Mouse (Mus musculus) central nervous system, embryonic 14 days (tissue): Measurements from ENCODE around the gene Zmynd15. TPM values are rescaled to one million over a fixed set of nuclear protein-coding genes. Genes with fewer than 3 reads are reported as not detected.

Experiments
- polyA plus RNA-seq: library from polyadenylated mRNA; depleted of rRNA; stranded (reverse); fragments of >200 nt; gene quantifications from 2 replicates; pipeline ENCODE4 v1.2.3, GENCODE M21; 2012; rRNA removed

Zmynd15 gene
- 1.5 TPM in 2 replicates for polyA plus RNA-seq

GRCm38 (mm10) chr11:70458688-70459600, at the start of gene Zmynd15:
Gene Zmynd15, plus strand, starts transcription at chr11:70459433.

GRCm38 (mm10) chr11:70409594-70410296, 49.5 kb upstream of the Zmynd15 start, which contains the start of gene Pelp1:
Gene Pelp1, minus strand, starts transcription at chr11:70410031.

GRCm38 (mm10) chr11:70432048-70432894, 27.0 kb upstream of the Zmynd15 start, which contains the start of gene Arrb2:
Gene Arrb2, plus strand, starts transcription at chr11:70432635.

GRCm38 (mm10) chr11:70451797-70452498, 7.3 kb upstream of the Zmynd15 start, which contains the start of gene Med11:
Gene Med11, plus strand, starts transcription at chr11:70451919.

GRCm38 (mm10) chr11:70459601-70460101, 418 bp downstream of the Zmynd15 start, which contains the start of gene Cxcl16:
Gene Cxcl16, minus strand, starts transcription at chr11:70459984.

GRCm38 (mm10) chr11:70504970-70505369, 45.7 kb downstream of the Zmynd15 start, which contains the start of gene Tm4sf5:
Gene Tm4sf5, plus strand, starts transcription at chr11:70505244.

GRCm38 (mm10) chr11:70514288-70514687, 55.1 kb downstream of the Zmynd15 start, which contains the start of gene Vmo1:
Gene Vmo1, minus strand, starts transcription at chr11:70514616.

Other genes starting within 250 kb of the Zmynd15 start
- gene Slc16a11, start 246.7 kb upstream of the Zmynd15 start, polyA plus RNA-seq = 2.5 and 4.8 TPM in 2 replicates
- gene Slc16a13, start 238.4 kb upstream of the Zmynd15 start, polyA plus RNA-seq = 12.4 and 12.5 TPM in 2 replicates
- gene Bcl6b, start 229.6 kb upstream of the Zmynd15 start, polyA plus RNA-seq = 5.7 and 6.6 TPM in 2 replicates
- 174 and 197 TPM in 2 replicates for gene 0610010K14Rik, start 221.5 kb upstream of the Zmynd15 start, polyA plus RNA-seq
- gene Gm21988, start 219.6 kb upstream of the Zmynd15 start, polyA plus RNA-seq = 15.3 and 17.5 TPM in 2 replicates
- 69.4 and 72.3 TPM in 2 replicates for gene Rnasek, start 219.6 kb upstream of the Zmynd15 start, polyA plus RNA-seq
- 0.93 and 1.4 TPM in 2 replicates for gene Alox12, start 204.1 kb upstream of the Zmynd15 start, polyA plus RNA-seq
- 0.13 TPM in 1 of 2 replicates, not detected in the other for gene Alox12e, start 136.8 kb upstream of the Zmynd15 start, polyA plus RNA-seq
- gene Alox15, start 107.4 kb upstream of the Zmynd15 start, polyA plus RNA-seq = 0.07 and 0.18 TPM in 2 replicates
- gene Pelp1, start 49.4 kb upstream of the Zmynd15 start, polyA plus RNA-seq = 32.2 and 32.3 TPM in 2 replicates
- gene Arrb2, start 26.8 kb upstream of the Zmynd15 start, polyA plus RNA-seq = 81.0 and 83.3 TPM in 2 replicates
- 40.6 and 42.1 TPM in 2 replicates for gene Med11, start 7.5 kb upstream of the Zmynd15 start, polyA plus RNA-seq
- gene Cxcl16, start 551 bp downstream of the Zmynd15 start, polyA plus RNA-seq = 3.5 and 5.7 TPM in 2 replicates
- 1.5 and 1.7 TPM in 2 replicates for gene Tm4sf5, start 45.8 kb downstream of the Zmynd15 start, polyA plus RNA-seq
- 0.15 and 0.31 TPM in 2 replicates for gene Vmo1, start 55.2 kb downstream of the Zmynd15 start, polyA plus RNA-seq
- gene Gltpd2, start 59.8 kb downstream of the Zmynd15 start, polyA plus RNA-seq = 0.09 TPM in 1 of 2 replicates, not detected in the other
- gene Psmb6, start 65.9 kb downstream of the Zmynd15 start, polyA plus RNA-seq = 513 and 515 TPM in 2 replicates
- not detected in 2 replicates for gene Gm40193, start 73.5 kb downstream of the Zmynd15 start, polyA plus RNA-seq
- gene Pld2, start 80.6 kb downstream of the Zmynd15 start, polyA plus RNA-seq = 16.6 and 22.4 TPM in 2 replicates
- gene Mink1, start 103.4 kb downstream of the Zmynd15 start, polyA plus RNA-seq = 89.5 and 96.5 TPM in 2 replicates
- not detected in 2 replicates for gene 4930544D05Rik, start 156.4 kb downstream of the Zmynd15 start, polyA plus RNA-seq
- gene Chrne, start 159.8 kb downstream of the Zmynd15 start, polyA plus RNA-seq = 0.14 and 0.19 TPM in 2 replicates
- 0.18 and 0.19 TPM in 2 replicates for gene Gp1ba, start 179.7 kb downstream of the Zmynd15 start, polyA plus RNA-seq
- gene Rnf167, start 187.8 kb downstream of the Zmynd15 start, polyA plus RNA-seq = 103 and 104 TPM in 2 replicates
- 125 and 126 TPM in 2 replicates for gene Slc25a11, start 188.0 kb downstream of the Zmynd15 start, polyA plus RNA-seq
- 401 and 499 TPM in 2 replicates for gene Pfn1, start 195.2 kb downstream of the Zmynd15 start, polyA plus RNA-seq
- gene Eno3, start 197.8 kb downstream of the Zmynd15 start, polyA plus RNA-seq = 31.2 and 39.5 TPM in 2 replicates
- 75.6 and 96.1 TPM in 2 replicates for gene Spag7, start 210.0 kb downstream of the Zmynd15 start, polyA plus RNA-seq
- 19.0 and 22.5 TPM in 2 replicates for gene Camta2, start 228.7 kb downstream of the Zmynd15 start, polyA plus RNA-seq
- 0.65 and 0.72 TPM in 2 replicates for gene Inca1, start 240.7 kb downstream of the Zmynd15 start, polyA plus RNA-seq
- 19.6 and 25.0 TPM in 2 replicates for gene Kif1c, start 241.1 kb downstream of the Zmynd15 start, polyA plus RNA-seq